Mouse (Mus musculus) midbrain, embryonic 16.5 days (tissue): ENCODE results near the gene Gm8251. TPM values are rescaled to one million over a fixed set of nuclear protein-coding genes. Genes with fewer than 3 reads are reported as not detected.

Source experiments
- polyA plus RNA-seq: library from polyadenylated mRNA; unstranded; fragments of >200 nt; fragmentation: Nextera tagmentation; extraction: Ambion mirVana; gene quantifications from 2 replicates; pipeline ENCODE4 v1.2.1, GENCODE M21; 2015

Gm8251 gene
- polyA plus RNA-seq, 1 experiment from 2014 or later: not detected

Other genes with a start within 250 kb of the Gm8251 start
- gene Uxs1, start 234.1 kb downstream of the Gm8251 start, polyA plus RNA-seq: 18.6 and 18.8 TPM in 2 replicates
- gene Tpp2, start 128.3 kb downstream of the Gm8251 start, polyA plus RNA-seq: 58.2 and 59.0 TPM in 2 replicates
- 3.0 and 3.2 TPM in 2 replicates for gene Mettl21c, start 41.9 kb downstream of the Gm8251 start, polyA plus RNA-seq
- gene Tex30, start 40.5 kb upstream of the Gm8251 start, polyA plus RNA-seq: 39.7 and 43.5 TPM in 2 replicates
- 26.0 and 26.6 TPM in 2 replicates for gene Kdelc1, start 56.9 kb upstream of the Gm8251 start, polyA plus RNA-seq
- 29.7 and 31.4 TPM in 2 replicates for gene Bivm, start 57.0 kb upstream of the Gm8251 start, polyA plus RNA-seq
- 28.6 and 33.2 TPM in 2 replicates for gene Ercc5, start 85.8 kb upstream of the Gm8251 start, polyA plus RNA-seq
- gene Mettl21e, start 157.0 kb upstream of the Gm8251 start, polyA plus RNA-seq: not detected in 2 replicates